Mouse (Mus musculus) testis, postnatal 14 days (tissue): ENCODE results near the gene Pdcd11.

Source experiments
- DNase-seq: peaks from one replicate; pipeline ENCODE4 v3.0.0; 2021; ENCODE audit warnings: low spot score

The Pdcd11 gene

GRCm38 (mm10) chr19:47090550-47091156 lies at the start of gene Pdcd11, which contains the start of gene Usmg5:
Gene Pdcd11, plus strand, starts transcription at chr19:47090768.
Gene Usmg5, minus strand, starts transcription at chr19:47090647.
- peak; percentile 97 for DNase-seq

GRCm38 (mm10) chr19:47043608-47044007 lies 47.0 kb upstream of the Pdcd11 start:
- no peak for DNase-seq

GRCm38 (mm10) chr19:47046343-47046742 lies 44.2 kb upstream of the Pdcd11 start:
- no peak for DNase-seq

- DNase-seq, result no peak
Measured at GRCm38 (mm10) chr19:47047236-47047833, 43.2 kb upstream of the Pdcd11 start.

GRCm38 (mm10) chr19:47049061-47049460 lies 41.5 kb upstream of the Pdcd11 start:
- no peak for DNase-seq

GRCm38 (mm10) chr19:47049840-47050239 lies 40.7 kb upstream of the Pdcd11 start:
- peak; percentile 76 for DNase-seq

- DNase-seq, result peak; percentile 89
Measured at GRCm38 (mm10) chr19:47050271-47051032, 40.1 kb upstream of the Pdcd11 start, which contains the start of gene Pcgf6. Gene Pcgf6, minus strand, starts transcription at chr19:47050906.

- DNase-seq, result no peak
Measured at GRCm38 (mm10) chr19:47052927-47053326, 37.6 kb upstream of the Pdcd11 start.

GRCm38 (mm10) chr19:47053471-47053870 lies 37.1 kb upstream of the Pdcd11 start:
- no peak for DNase-seq

GRCm38 (mm10) chr19:47057684-47058083 lies 32.9 kb upstream of the Pdcd11 start:
- no peak for DNase-seq

GRCm38 (mm10) chr19:47065860-47066259 lies 24.7 kb upstream of the Pdcd11 start:
- DNase-seq, result no peak

- DNase-seq, result peak; percentile 98
Measured at GRCm38 (mm10) chr19:47067096-47067882, 23.3 kb upstream of the Pdcd11 start, which contains the start of gene Taf5. Gene Taf5, plus strand, starts transcription at chr19:47067746.

- peak; percentile 85 for DNase-seq
Measured at GRCm38 (mm10) chr19:47067924-47068611, 22.5 kb upstream of the Pdcd11 start.

GRCm38 (mm10) chr19:47088226-47088625 lies 2.3 kb upstream of the Pdcd11 start:
- DNase-seq, result no peak

- no peak for DNase-seq
Measured at GRCm38 (mm10) chr19:47089718-47090525, 646 bp upstream of the Pdcd11 start.

GRCm38 (mm10) chr19:47101080-47101479 lies 10.5 kb downstream of the Pdcd11 start:
- no peak for DNase-seq

GRCm38 (mm10) chr19:47104641-47105271 lies 14.2 kb downstream of the Pdcd11 start:
- DNase-seq, result no peak

- no peak for DNase-seq
Measured at GRCm38 (mm10) chr19:47118634-47119033, 28.1 kb downstream of the Pdcd11 start.

GRCm38 (mm10) chr19:47121054-47121453 lies 30.5 kb downstream of the Pdcd11 start:
- no peak for DNase-seq

- no peak for DNase-seq
Measured at GRCm38 (mm10) chr19:47122802-47123201, 32.2 kb downstream of the Pdcd11 start.
